Mouse (Mus musculus) midbrain, embryonic 15.5 days (tissue): ENCODE measurements around the gene Hist1h1e. TPM values are rescaled to one million over a fixed set of nuclear protein-coding genes. Genes with fewer than 3 reads are reported as not detected.
A peak's percentile ranks its signal among the peaks of the same experiment; 100 is the strongest.
"Not testable (repeated sequence)": the region's sequence is repeated elsewhere in the genome, so short reads cannot be mapped to it uniquely, and the experiment has no call there.

Experiments
- ATAC-seq: fragments of 200-750 bp; cut with Nextera tagmentation; replicated peaks from 2 replicates; pipeline ENCODE4 v1.8.0; 2017; ENCODE audit warnings: moderate TSS enrichment
- H3K27ac ChIP-seq: fragments of 300-500 bp; sonication (generic); 2 replicates; pipeline ENCODE4 v1.5.1; 2015; ENCODE audit warnings: mild to moderate bottlenecking, inconsistent platforms
- H3K27me3 ChIP-seq: fragments of 300-500 bp; sonication (generic); replicated peaks from 2 replicates; pipeline ENCODE4 v1.6.1; 2015; ENCODE audit warnings: inconsistent platforms
- H3K36me3 ChIP-seq: fragments of 300-500 bp; sonication (generic); replicated peaks from 2 replicates; pipeline ENCODE4 v1.6.1; 2015; ENCODE audit warnings: inconsistent platforms
- H3K4me1 ChIP-seq: fragments of 300-500 bp; sonication (generic); 2 replicates; pipeline ENCODE4 v1.6.1; 2015; ENCODE audit warnings: inconsistent platforms
- H3K4me2 ChIP-seq: fragments of 300-500 bp; sonication (generic); 2 replicates; pipeline ENCODE4 v1.6.1; 2015; ENCODE audit warnings: inconsistent platforms, mild to moderate bottlenecking, moderate library complexity
- H3K4me3 ChIP-seq: fragments of 300-500 bp; sonication (generic); 2 replicates; pipeline ENCODE4 v1.5.1; 2015; ENCODE audit warnings: mild to moderate bottlenecking, inconsistent platforms
- H3K9ac ChIP-seq: fragments of 300-500 bp; sonication (generic); 2 replicates; pipeline ENCODE4 v1.6.1; 2015; ENCODE audit warnings: mild to moderate bottlenecking, inconsistent platforms
- H3K9me3 ChIP-seq: fragments of 300-500 bp; sonication (generic); 2 replicates; pipeline ENCODE4 v1.6.1; 2016; ENCODE audit warnings: inconsistent platforms
- WGBS: fragments of 180-500 bp; shearing (Covaris S2); methylation state at CpG from one replicate; pipeline ENCODE4 v1.1.7; 2015; ENCODE audit warnings: mixed read lengths; 5-methylcytosine and 5-hydroxymethylcytosine counted together
- polyA plus RNA-seq: library from polyadenylated mRNA; unstranded; fragments of >200 nt; fragmentation: Nextera tagmentation; extraction: Ambion mirVana; gene quantifications from 2 replicates; pipeline ENCODE4 v1.2.1, GENCODE M21; 2015

The Hist1h1e gene
- polyA plus RNA-seq, 1 experiment from 2014 or later = 5.5 TPM

- peak overlapping the region; percentile 78 for H3K27ac ChIP-seq
- H3K4me1 ChIP-seq = peaks cover 40% of the 10 kb centered on the region
- not testable (repeated sequence) for ATAC-seq, H3K27me3 ChIP-seq, H3K36me3 ChIP-seq, H3K9me3 ChIP-seq
- peak overlapping the region; percentile 55 for H3K9ac ChIP-seq
- H3K4me2 ChIP-seq = peak overlapping the region; percentile 75
- under 1% methylated on average over 11 of the region's 40 CpGs for WGBS
- peak overlapping the region; percentile 41 for H3K4me3 ChIP-seq
These were observed 46.5 kb downstream of the Hist1h1e start for GRCm38 (mm10) chr13:23575864-23576313.

GRCm38 (mm10) chr13:23575271-23575851, 47.0 kb downstream of the Hist1h1e start, which contains the start of gene Hist1h3d:
Hist1h3d (plus strand) TSS chr13:23575763.
- H3K4me1 ChIP-seq = peaks cover 37% of the 10 kb centered on the region
- H3K4me3 ChIP-seq = peak within 1 kb of the TSS; percentile 41
- peak within 1 kb of the TSS; percentile 55 for H3K9ac ChIP-seq
- no peaks in the 10 kb centered on the region for H3K27me3 ChIP-seq
- ATAC-seq = peak; percentile 51
- H3K27ac ChIP-seq = peak within 1 kb of the TSS; percentile 80
- 0% methylated on average over 18 of the region's 18 CpGs for WGBS
- H3K4me2 ChIP-seq = peak within 1 kb of the TSS; percentile 75
- no peaks in the 10 kb centered on the region for H3K36me3 ChIP-seq
- no peaks in the 10 kb centered on the region for H3K9me3 ChIP-seq

GRCm38 (mm10) chr13:23574546-23575170, 47.7 kb downstream of the Hist1h1e start:
- Histone ChIP-seq H3K4me3 (peak overlapping the region; percentile 36), H3K4me2 (peak overlapping the region; percentile 75), H3K4me1 (peaks cover 42% of the 10 kb centered on the region), H3K27ac (peak overlapping the region; percentile 86)
- not testable (repeated sequence) for H3K9me3 ChIP-seq, H3K27me3 ChIP-seq, H3K9ac ChIP-seq, H3K36me3 ChIP-seq
- WGBS = under 1% methylated on average over 14 of the region's 39 CpGs
- ATAC-seq = peak; percentile 3

GRCm38 (mm10) chr13:23573898-23574524, 48.3 kb downstream of the Hist1h1e start, which contains the start of the genes Hist1h2bf and Hist1h2ad:
Hist1h2bf (minus strand) TSS chr13:23574196.
Hist1h2ad (plus strand) TSS chr13:23574381.
- peak within 1 kb of the TSS; percentile 41 for H3K4me3 ChIP-seq
- H3K27ac ChIP-seq = peak within 1 kb of the TSS; percentile 86
- under 1% methylated on average over 42 of the region's 42 CpGs for WGBS
- H3K4me1 ChIP-seq = peaks cover 42% of the 10 kb centered on the region
- peak within 1 kb of the TSS; percentile 75 for H3K4me2 ChIP-seq
- H3K27me3 ChIP-seq, H3K36me3 ChIP-seq, H3K9me3 ChIP-seq, H3K9ac ChIP-seq: not testable (repeated sequence)
- peak; percentile 92 for ATAC-seq

GRCm38 (mm10) chr13:23573034-23573897, 49.1 kb downstream of the Hist1h1e start:
- H3K27ac ChIP-seq = peak overlapping the region; percentile 86
- 8% methylated on average over 20 of the region's 20 CpGs for WGBS
- not testable (repeated sequence) for H3K36me3 ChIP-seq, H3K9ac ChIP-seq, H3K9me3 ChIP-seq, ATAC-seq, H3K27me3 ChIP-seq
- peaks cover 42% of the 10 kb centered on the region for H3K4me1 ChIP-seq
- H3K4me2 ChIP-seq = peak overlapping the region; percentile 75
- H3K4me3 ChIP-seq = peak overlapping the region; percentile 36

GRCm38 (mm10) chr13:23572218-23573033, 49.9 kb downstream of the Hist1h1e start:
- Histone ChIP-seq H3K4me1 (peaks cover 42% of the 10 kb centered on the region), H3K9me3 (no peaks in the 10 kb centered on the region), H3K9ac (peak overlapping the region; percentile 65; the same call in 1 of the 2 replicates), H3K36me3 (no peaks in the 10 kb centered on the region), H3K27me3 (no peaks in the 10 kb centered on the region), H3K4me3 (peak overlapping the region; percentile 45), H3K27ac (peak overlapping the region; percentile 96), H3K4me2 (peak overlapping the region; percentile 75)
- WGBS = 39% methylated on average over 2 of the region's 2 CpGs
- no peak for ATAC-seq

- 0 out of 2 replicates have a peak, but pooled peaks have one; percentile 0 for ATAC-seq
These were observed 50.7 kb downstream of the Hist1h1e start for GRCm38 (mm10) chr13:23571504-23572217.

GRCm38 (mm10) chr13:23571022-23571503, 51.3 kb downstream of the Hist1h1e start, which contains the start of the genes Hist1h2ae and Hist1h2bg:
Hist1h2ae (minus strand) TSS chr13:23571220.
Hist1h2bg (plus strand) TSS chr13:23571396.
- peak; percentile 95 for ATAC-seq
- under 1% methylated on average over 18 of the region's 18 CpGs for WGBS
- Histone ChIP-seq H3K27me3 (no peaks in the 10 kb centered on the region), H3K9me3 (no peaks in the 10 kb centered on the region), H3K4me1 (peaks cover 28% of the 10 kb centered on the region), H3K27ac (peak within 1 kb of the TSS; percentile 96), H3K4me2 (peak within 1 kb of the TSS; percentile 75), H3K4me3 (peak within 1 kb of the TSS; percentile 45), H3K36me3 (no peaks in the 10 kb centered on the region), H3K9ac (peak within 1 kb of the TSS; percentile 65)

More at GRCm38 (mm10) chr13:23571504-23572217, 50.7 kb downstream of the Hist1h1e start:
- H3K36me3 ChIP-seq, H3K9me3 ChIP-seq, H3K27me3 ChIP-seq: not testable (repeated sequence)
- H3K4me3 ChIP-seq = peak overlapping the region; percentile 45
- whole genome bisulfite sequencing = under 1% methylated on average over 13 of the region's 34 CpGs
- peak overlapping the region; percentile 96 for H3K27ac ChIP-seq
- peaks cover 34% of the 10 kb centered on the region for H3K4me1 ChIP-seq
- peak overlapping the region; percentile 75 for H3K4me2 ChIP-seq
- H3K9ac ChIP-seq = peak overlapping the region; percentile 65
